Mouse (Mus musculus) olfactory bulb, adult 2 months (tissue): Measurements from ENCODE around the gene Rnase2b.

ENCODE experiments used
- CTCF ChIP-seq: fragments of 200-500 bp; IDR thresholded peaks from 2 replicates; pipeline ENCODE4 v1.5.1; 2012; ENCODE audit warnings: low read depth, mild to moderate bottlenecking, low read length, moderate library complexity; ENCODE audit not compliant: insufficient read depth
- POLR2A ChIP-seq: fragments of 200-500 bp; IDR thresholded peaks from 2 replicates; pipeline ENCODE4 v1.6.1; 2012; ENCODE audit warnings: mild to moderate bottlenecking, low read depth, low read length, moderate library complexity; ENCODE audit not compliant: insufficient read depth

GRCm38 (mm10) chr14:51156736-51157068 lies 5.4 kb upstream of the Rnase2b start:
- no peak for TF ChIP-seq POLR2A
- TF ChIP-seq CTCF: no peak
